ENCODE assay signal across 8 mouse cellular contexts in genomic region chr12:102384819-102385218, GRCm38 (mm10). TPM values are rescaled to one million over a fixed set of nuclear protein-coding genes. Genes with fewer than 3 reads are reported as not detected.
DNase-seq lines count a peak whose midpoint lies in the region; ATAC-seq and TF ChIP-seq lines count a peak whose summit lies in the region.

No protein-coding gene starts in this region.

- intact Hi-C loops in left cerebral cortex, postnatal 14 days (cut with DNase I) = loop anchor here (5.0 to 10.0 kb wide), 4 partner anchors 130 to 403 kb away; no protein-coding TSS in a partner anchor

- H3K9ac ChIP-seq in intestine, postnatal 0 days (ENCODE audit: low read depth, low read length) = no peak overlapping the region
- no peak overlapping the region for H3K9ac ChIP-seq in intestine, embryonic 15.5 days
- H3K9ac ChIP-seq in forebrain, postnatal 0 days = no peak overlapping the region
- no peak overlapping the region for H3K9ac ChIP-seq in midbrain, postnatal 0 days (replicated peaks; ENCODE audit: low read length, poor library complexity, severe bottlenecking)

- H3K9me3 ChIP-seq in intestine, postnatal 0 days (ENCODE audit: control insufficient read depth) = no peaks in the 10 kb centered on the region
- H3K9me3 ChIP-seq in intestine, embryonic 15.5 days = no peaks in the 10 kb centered on the region
- H3K9me3 ChIP-seq in forebrain, postnatal 0 days (ENCODE audit: low read length) = no peaks in the 10 kb centered on the region
- H3K9me3 ChIP-seq in midbrain, postnatal 0 days (ENCODE audit: low read length) = no peaks in the 10 kb centered on the region

- peak; percentile 91 for TF ChIP-seq CTCF in intestine, postnatal 0 days (IDR thresholded peaks at IDR 0.05; ENCODE audit: low read depth)
- peak; percentile 97 for TF ChIP-seq CTCF in forebrain, postnatal 0 days (IDR thresholded peaks at IDR 0.05; ENCODE audit: low read depth)
- TF ChIP-seq CTCF in midbrain, postnatal 0 days (IDR thresholded peaks at IDR 0.05) = peak; percentile 96

- H3K4me3 ChIP-seq in intestine, postnatal 0 days (ENCODE audit: low read depth, low read length) = no peak overlapping the region
- H3K4me3 ChIP-seq in intestine, embryonic 15.5 days (replicated peaks) = no peak overlapping the region
- no peak overlapping the region for H3K4me3 ChIP-seq in forebrain, postnatal 0 days (ENCODE audit: low read depth, low read length)
- no peak overlapping the region for H3K4me3 ChIP-seq in midbrain, postnatal 0 days (ENCODE audit: low read depth, low read length)

- WGBS in intestine, postnatal 0 days = 23% methylated on average over 3 of the region's 3 CpGs
- 13% methylated on average over 3 of the region's 3 CpGs for WGBS in intestine, embryonic 15.5 days
- 29% methylated on average over 3 of the region's 3 CpGs for WGBS in forebrain, postnatal 0 days
- WGBS in midbrain, postnatal 0 days = 35% methylated on average over 3 of the region's 3 CpGs

- H3K36me3 ChIP-seq in intestine, postnatal 0 days (ENCODE audit: control insufficient read depth, insufficient read depth) = peaks cover 71% of the 10 kb centered on the region; the same call in 1 of the 2 replicates
- H3K36me3 ChIP-seq in intestine, embryonic 15.5 days = peaks cover 5% of the 10 kb centered on the region; the same call in 1 of the 2 replicates
- H3K36me3 ChIP-seq in forebrain, postnatal 0 days (ENCODE audit: insufficient read depth) = no peaks in the 10 kb centered on the region
- H3K36me3 ChIP-seq in midbrain, postnatal 0 days (ENCODE audit: insufficient read depth, low read length) = no peaks in the 10 kb centered on the region

- no peak overlapping the region for H3K4me2 ChIP-seq in intestine, postnatal 0 days (replicated peaks; ENCODE audit: low read depth)
- no peak overlapping the region for H3K4me2 ChIP-seq in intestine, embryonic 15.5 days (replicated peaks)
- H3K4me2 ChIP-seq in forebrain, postnatal 0 days (ENCODE audit: low read depth) = no peak overlapping the region
- H3K4me2 ChIP-seq in midbrain, postnatal 0 days (ENCODE audit: low read depth, low read length, poor library complexity, severe bottlenecking) = no peak overlapping the region

- no peak overlapping the region for H3K27ac ChIP-seq in intestine, postnatal 0 days (ENCODE audit: low read depth, low read length)
- no peak overlapping the region for H3K27ac ChIP-seq in intestine, embryonic 15.5 days
- H3K27ac ChIP-seq in forebrain, postnatal 0 days (ENCODE audit: low read depth, low read length) = no peak overlapping the region
- H3K27ac ChIP-seq in midbrain, postnatal 0 days (ENCODE audit: low read depth, low read length) = no peak overlapping the region

- H3K4me1 ChIP-seq in intestine, postnatal 0 days (replicated peaks; ENCODE audit: control insufficient read depth, insufficient read depth, low read length) = no peaks in the 10 kb centered on the region
- no peaks in the 10 kb centered on the region for H3K4me1 ChIP-seq in intestine, embryonic 15.5 days (replicated peaks)
- no peaks in the 10 kb centered on the region for H3K4me1 ChIP-seq in forebrain, postnatal 0 days (ENCODE audit: insufficient read depth)
- H3K4me1 ChIP-seq in midbrain, postnatal 0 days (ENCODE audit: insufficient read depth, low read length) = no peaks in the 10 kb centered on the region

- no peaks in the 10 kb centered on the region for H3K27me3 ChIP-seq in intestine, postnatal 0 days (replicated peaks; ENCODE audit: control insufficient read depth, insufficient read depth, low read length)
- no peaks in the 10 kb centered on the region for H3K27me3 ChIP-seq in intestine, embryonic 15.5 days (replicated peaks)
- no peaks in the 10 kb centered on the region for H3K27me3 ChIP-seq in forebrain, postnatal 0 days (ENCODE audit: insufficient read depth, low read length)
- no peaks in the 10 kb centered on the region for H3K27me3 ChIP-seq in midbrain, postnatal 0 days (ENCODE audit: insufficient read depth, low read length)

- DNase-seq in CD8-positive naive resting alpha-beta T cell, adult 2 months (ENCODE audit: low read depth in 2 of 2, low spot score in 2 of 2) = peak; percentile 35 to 56
- peak; percentile 69 for DNase-seq in adipocyte (ENCODE audit: low spot score)
- DNase-seq in forebrain, postnatal 0 days = peak; percentile 74
- DNase-seq in left cerebral cortex, postnatal 14 days (ENCODE audit: low spot score in 2 of 2) = peak; percentile 61 to 71
- peak; percentile 78 for DNase-seq in midbrain, postnatal 0 days (ENCODE audit: low spot score)
- DNase-seq in ovary, adult 18-20 months (ENCODE audit: low spot score) = no peak

- peak; percentile 20 for ATAC-seq in intestine, postnatal 0 days
- no peak; the same call in 1 of the 2 replicates for ATAC-seq in intestine, embryonic 15.5 days
- ATAC-seq in forebrain, postnatal 0 days = peak; percentile 52
- peak; percentile 26; the same call in 1 of the 2 replicates for ATAC-seq in midbrain, postnatal 0 days (ENCODE audit: low FRiP score)

RNA-seq across cellular contexts. Expression of gene Lgmn, which starts 54.8 kb away (rescaled TPM):
- 1,340 and 1,424 TPM in 2 replicates for polyA plus RNA-seq in intestine, postnatal 0 days (2015; fragmentation: Nextera tagmentation; extraction: Ambion mirVana)
- 81.0 and 84.1 TPM in 2 replicates for polyA plus RNA-seq in intestine, embryonic 15.5 days (2015; fragmentation: Nextera tagmentation; extraction: Ambion mirVana)
- 79.6 and 88.1 TPM in 2 replicates for total RNA-seq in forebrain, postnatal 0 days (2014; rRNA removed)
- polyA plus RNA-seq in forebrain, postnatal 0 days (2015; fragmentation: Nextera tagmentation; extraction: Ambion mirVana) = 121 and 139 TPM in 2 replicates
- 100 to 1,000 TPM; 117 to 127 TPM for total RNA-seq in left cerebral cortex, postnatal 14 days (2021)
- total RNA-seq in midbrain, postnatal 0 days (2014; rRNA removed) = 112 and 124 TPM in 2 replicates
- polyA plus RNA-seq in midbrain, postnatal 0 days (2015; fragmentation: Nextera tagmentation; extraction: Ambion mirVana) = 148 and 158 TPM in 2 replicates
